Mouse (Mus musculus) neural tube, postnatal 0 days (tissue): ENCODE measurements around the gene Cspg4. TPM values are rescaled to one million over a fixed set of nuclear protein-coding genes. Genes with fewer than 3 reads are reported as not detected.

Source experiments
- polyA plus RNA-seq: library from polyadenylated mRNA; unstranded; fragments of >200 nt; fragmentation: Nextera tagmentation; extraction: Ambion mirVana; gene quantifications from 2 replicates; pipeline ENCODE4 v1.2.1, GENCODE M21; 2015

The Cspg4 gene
- 13.4 and 16.6 TPM in 2 replicates for polyA plus RNA-seq

GRCm38 (mm10) chr9:56864832-56865231, at the start of gene Cspg4:
Gene Cspg4, plus strand, starts transcription at chr9:56865033.

GRCm38 (mm10) chr9:56864216-56864729, 560 bp upstream of the Cspg4 start, which contains the start of gene Odf3l1:
Gene Odf3l1, minus strand, starts transcription at chr9:56864679.

GRCm38 (mm10) chr9:56928041-56928811, 63.4 kb downstream of the Cspg4 start, which contains the start of gene Snx33:
Gene Snx33, minus strand, starts transcription at chr9:56928371.

GRCm38 (mm10) chr9:56937223-56938160, 72.7 kb downstream of the Cspg4 start, which contains the start of gene Imp3:
Gene Imp3, plus strand, starts transcription at chr9:56937475.

Other genes with a start within 250 kb of the Cspg4 start
- gene Lingo1, start 68.6 kb upstream of the Cspg4 start, polyA plus RNA-seq: 88.7 and 94.3 TPM in 2 replicates
- not detected in 2 replicates for gene Odf3l1, start 354 bp upstream of the Cspg4 start, polyA plus RNA-seq
- gene Snx33, start 63.3 kb downstream of the Cspg4 start, polyA plus RNA-seq: 2.2 and 2.4 TPM in 2 replicates
- gene Imp3, start 72.4 kb downstream of the Cspg4 start, polyA plus RNA-seq: 75.1 and 81.8 TPM in 2 replicates
- 21.9 and 23.8 TPM in 2 replicates for gene Snupn, start 85.8 kb downstream of the Cspg4 start, polyA plus RNA-seq
- 24.4 and 26.9 TPM in 2 replicates for gene Ptpn9, start 129.9 kb downstream of the Cspg4 start, polyA plus RNA-seq
- 12.5 and 12.6 TPM in 2 replicates for gene Sin3a, start 207.0 kb downstream of the Cspg4 start, polyA plus RNA-seq